Mouse (Mus musculus) heart, embryonic 16.5 days (tissue): Measurements from ENCODE around the gene Slc29a2. TPM values are rescaled to one million over a fixed set of nuclear protein-coding genes. Genes with fewer than 3 reads are reported as not detected.

Experiments used
- ATAC-seq: fragments of 200-750 bp; cut with Nextera tagmentation; replicated peaks from 2 replicates; pipeline ENCODE4 v1.8.0; 2017; ENCODE audit warnings: moderate number of reproducible peaks; ENCODE audit not compliant: insufficient read depth, low FRiP score; ENCODE audit errors: extremely low read depth
- H3K27ac ChIP-seq: fragments of 300-500 bp; sonication (generic); 2 replicates; pipeline ENCODE4 v1.5.1; 2014; ENCODE audit warnings: mild to moderate bottlenecking, low read length, control low read depth, moderate library complexity
- H3K27me3 ChIP-seq: fragments of 300-500 bp; sonication (generic); 2 replicates; pipeline ENCODE4 v1.6.1; 2014; ENCODE audit warnings: low read length, mixed read lengths; ENCODE audit not compliant: control insufficient read depth, insufficient read depth
- H3K36me3 ChIP-seq: fragments of 300-500 bp; sonication (generic); 2 replicates; pipeline ENCODE4 v1.6.1; 2014; ENCODE audit not compliant: control insufficient read depth, insufficient read depth
- H3K4me1 ChIP-seq: fragments of 300-500 bp; sonication (generic); 2 replicates; pipeline ENCODE4 v1.6.1; 2014; ENCODE audit warnings: low read length, mixed read lengths; ENCODE audit not compliant: control insufficient read depth, insufficient read depth
- H3K4me2 ChIP-seq: fragments of 300-500 bp; sonication (generic); 2 replicates; pipeline ENCODE4 v1.6.1; 2014; ENCODE audit warnings: low read depth, mild to moderate bottlenecking, control low read depth, low read length
- H3K4me3 ChIP-seq: fragments of 300-500 bp; sonication (generic); 2 replicates; pipeline ENCODE4 v1.5.1; 2014; ENCODE audit warnings: mild to moderate bottlenecking, control low read depth, low read length
- H3K9ac ChIP-seq: fragments of 300-500 bp; sonication (generic); 2 replicates; pipeline ENCODE4 v1.6.1; 2014; ENCODE audit warnings: low read length, control low read depth
- H3K9me3 ChIP-seq: fragments of 300-500 bp; sonication (generic); replicated peaks from 2 replicates; pipeline ENCODE4 v1.6.1; 2016; ENCODE audit warnings: low read length; ENCODE audit not compliant: control insufficient read depth
- WGBS: fragments of 180-500 bp; shearing (Covaris S2); extraction: QIAGEN DNeasy Blood & Tissue Kit; methylation state at CpG from one replicate; pipeline ENCODE4 v1.1.7; 2014; 5-methylcytosine and 5-hydroxymethylcytosine counted together
- polyA plus RNA-seq: library from polyadenylated mRNA; unstranded; fragments of >200 nt; fragmentation: Nextera tagmentation; extraction: Ambion mirVana; gene quantifications from 2 replicates; pipeline ENCODE4 v1.2.1, GENCODE M21; 2015

The Slc29a2 gene
- polyA plus RNA-seq, 1 experiment from 2014 or later = 12.6 TPM

GRCm38 (mm10) chr19:5018191-5018590, 5.5 kb upstream of the Slc29a2 start:
- peaks cover 22% of the 10 kb centered on the region for H3K4me1 ChIP-seq
- H3K4me2 ChIP-seq = no peak overlapping the region
- 70% methylated on average over 3 of the region's 3 CpGs for WGBS
- no peaks in the 10 kb centered on the region for H3K27me3 ChIP-seq
- H3K4me3 ChIP-seq = no peak overlapping the region
- H3K9me3 ChIP-seq = no peaks in the 10 kb centered on the region
- H3K9ac ChIP-seq = no peak overlapping the region
- no peaks in the 10 kb centered on the region for H3K36me3 ChIP-seq
- H3K27ac ChIP-seq = no peak overlapping the region
- ATAC-seq = no peak

GRCm38 (mm10) chr19:5021416-5021815, 2.2 kb upstream of the Slc29a2 start:
- no peaks in the 10 kb centered on the region for H3K9me3 ChIP-seq
- H3K36me3 ChIP-seq = no peaks in the 10 kb centered on the region
- H3K27ac ChIP-seq = no peak overlapping the region
- H3K4me2 ChIP-seq = no peak overlapping the region
- no peak overlapping the region for H3K9ac ChIP-seq
- WGBS = 67% methylated on average over 2 of the region's 2 CpGs
- no peak overlapping the region for H3K4me3 ChIP-seq
- H3K4me1 ChIP-seq = peaks cover 14% of the 10 kb centered on the region
- H3K27me3 ChIP-seq = no peaks in the 10 kb centered on the region
- no peak for ATAC-seq

- 81% methylated on average over 8 of the region's 8 CpGs for WGBS
- Histone ChIP-seq H3K27ac (no peak overlapping the region), H3K27me3 (no peaks in the 10 kb centered on the region), H3K4me1 (peaks cover 6% of the 10 kb centered on the region), H3K9me3 (no peaks in the 10 kb centered on the region), H3K4me2 (no peak overlapping the region), H3K9ac (no peak overlapping the region), H3K4me3 (no peak overlapping the region), H3K36me3 (peaks cover 31% of the 10 kb centered on the region)
- ATAC-seq = no peak
Observed at GRCm38 (mm10) chr19:5026111-5026510, 2.5 kb downstream of the Slc29a2 start.

- no peak overlapping the region for H3K4me3 ChIP-seq
Observed at GRCm38 (mm10) chr19:5032686-5033085, 9.0 kb downstream of the Slc29a2 start.

GRCm38 (mm10) chr19:5036577-5036976, 12.9 kb downstream of the Slc29a2 start:
- H3K27ac ChIP-seq = no peak overlapping the region
- no peak overlapping the region for H3K4me2 ChIP-seq
- H3K36me3 ChIP-seq = peaks cover 2% of the 10 kb centered on the region; the same call in 1 of the 2 replicates
- no peak overlapping the region for H3K9ac ChIP-seq
- H3K4me3 ChIP-seq = no peak overlapping the region
- no peaks in the 10 kb centered on the region for H3K9me3 ChIP-seq
- peaks cover 17% of the 10 kb centered on the region for H3K4me1 ChIP-seq
- no peaks in the 10 kb centered on the region for H3K27me3 ChIP-seq
- 75% methylated on average over 4 of the region's 4 CpGs for WGBS
- ATAC-seq = no peak

More at GRCm38 (mm10) chr19:5032686-5033085, 9.0 kb downstream of the Slc29a2 start:
- Histone ChIP-seq H3K36me3 (peaks cover 29% of the 10 kb centered on the region), H3K27me3 (no peaks in the 10 kb centered on the region), H3K27ac (no peak overlapping the region), H3K9me3 (no peaks in the 10 kb centered on the region), H3K4me2 (no peak overlapping the region), H3K9ac (no peak overlapping the region), H3K4me1 (no peaks in the 10 kb centered on the region; the same call in 1 of the 2 replicates)
- 79% methylated on average over 3 of the region's 3 CpGs for WGBS
- no peak for ATAC-seq

- H3K4me3 ChIP-seq = peak overlapping the region; percentile 76
- ATAC-seq = peak; percentile 39; the same call in 1 of the 2 replicates
- WGBS = 4% methylated on average over 32 of the region's 32 CpGs
- H3K36me3 ChIP-seq = no peaks in the 10 kb centered on the region
- peak overlapping the region; percentile 88 for H3K9ac ChIP-seq
- H3K27me3 ChIP-seq = no peaks in the 10 kb centered on the region
- H3K9me3 ChIP-seq = no peaks in the 10 kb centered on the region
- H3K4me2 ChIP-seq = peak overlapping the region; percentile 81
- peak overlapping the region; percentile 51 for H3K27ac ChIP-seq
- peaks cover 22% of the 10 kb centered on the region for H3K4me1 ChIP-seq
Observed at GRCm38 (mm10) chr19:5037678-5038571, 14.3 kb downstream of the Slc29a2 start.

GRCm38 (mm10) chr19:5038709-5039156, 15.1 kb downstream of the Slc29a2 start, which contains the start of the genes B4gat1 and AC124502.3:
TSS of gene B4gat1 (plus strand) at chr19:5038826.
TSS of gene AC124502.3 (plus strand) at chr19:5038891.
- H3K36me3 ChIP-seq = no peaks in the 10 kb centered on the region
- ATAC-seq = peak; percentile 91
- peaks cover 22% of the 10 kb centered on the region for H3K4me1 ChIP-seq
- peak within 1 kb of the TSS; percentile 88 for H3K9ac ChIP-seq
- peak within 1 kb of the TSS; percentile 61 for H3K27ac ChIP-seq
- H3K27me3 ChIP-seq = no peaks in the 10 kb centered on the region
- no peaks in the 10 kb centered on the region for H3K9me3 ChIP-seq
- H3K4me3 ChIP-seq = peak within 1 kb of the TSS; percentile 76
- peak within 1 kb of the TSS; percentile 81 for H3K4me2 ChIP-seq
- WGBS = under 1% methylated on average over 44 of the region's 44 CpGs

- Histone ChIP-seq H3K4me3 (peak overlapping the region; percentile 76), H3K4me1 (peaks cover 22% of the 10 kb centered on the region), H3K4me2 (peak overlapping the region; percentile 81), H3K9me3 (no peaks in the 10 kb centered on the region), H3K36me3 (peaks cover 2% of the 10 kb centered on the region; the same call in 1 of the 2 replicates), H3K27ac (no peak overlapping the region; the same call in 1 of the 2 replicates), H3K9ac (peak overlapping the region; percentile 88), H3K27me3 (no peaks in the 10 kb centered on the region)
- WGBS = 14% methylated on average over 41 of the region's 41 CpGs
- no peak for ATAC-seq
Observed at GRCm38 (mm10) chr19:5039301-5040114, 15.8 kb downstream of the Slc29a2 start.
